Mouse (Mus musculus) liver, adult 2 months (tissue): ENCODE data around the gene Ccdc73.
"Not testable (repeated sequence)": the region's sequence is repeated elsewhere in the genome, so short reads cannot be mapped to it uniquely, and the experiment has no call there.

Experiments used
- CTCF ChIP-seq: fragments of 200-500 bp; IDR thresholded peaks from 2 replicates; pipeline ENCODE4 v1.5.1; 2011; ENCODE audit warnings: low read depth, low read length, control low read depth
- POLR2A ChIP-seq: fragments of 200-500 bp; IDR thresholded peaks from 2 replicates; pipeline ENCODE4 v1.6.1; 2011; ENCODE audit warnings: low read length, control low read depth; ENCODE audit not compliant: insufficient read depth; ENCODE audit errors: extremely low read depth

- TF ChIP-seq CTCF, POLR2A: not testable (repeated sequence)
Measured at GRCm38 (mm10) chr2:105025610-105026009, 158.0 kb downstream of the Ccdc73 start.
